Mouse (Mus musculus) adrenal gland, adult (tissue): ENCODE results near the gene Chd8.
A peak's percentile ranks its signal among the peaks of the same experiment; 100 is the strongest.

Experiments
- DNase-seq, 2 experiments: peaks; one replicate each; pipeline ENCODE4 v3.0.0; 2022 to 2023; ENCODE audit warnings: low spot score in 1 of 2; ENCODE audit not compliant: inconsistent age in 2 of 2

Chd8 gene

DNA sequence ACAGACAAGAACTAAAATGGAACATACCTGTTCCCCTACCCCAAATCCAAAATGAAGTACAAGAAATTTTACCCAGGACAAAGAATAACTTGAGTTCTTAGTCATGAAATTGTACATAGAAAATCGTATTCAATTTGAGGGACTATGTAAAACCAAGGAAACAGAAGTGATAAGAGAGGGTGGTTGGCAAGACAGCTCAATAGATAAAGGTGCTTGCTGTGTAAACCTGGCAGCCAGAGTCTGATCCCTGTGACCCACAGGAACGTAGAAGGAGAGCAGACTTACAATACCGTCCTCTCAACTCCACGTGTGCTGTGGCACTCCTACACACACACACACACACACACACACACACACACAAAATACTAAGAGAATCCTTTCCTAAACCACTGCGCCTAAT lies 40.3 kb downstream of the Chd8 start:
- DNase-seq = no peak

- DNase-seq = no peak
Observed at GRCm38 (mm10) chr14:52199412-52199811, 58.2 kb downstream of the Chd8 start.

- peak in 1 of 2 experiments; percentile 43 for DNase-seq
Observed at GRCm38 (mm10) chr14:52198141-52198540, 59.4 kb downstream of the Chd8 start.

DNA sequence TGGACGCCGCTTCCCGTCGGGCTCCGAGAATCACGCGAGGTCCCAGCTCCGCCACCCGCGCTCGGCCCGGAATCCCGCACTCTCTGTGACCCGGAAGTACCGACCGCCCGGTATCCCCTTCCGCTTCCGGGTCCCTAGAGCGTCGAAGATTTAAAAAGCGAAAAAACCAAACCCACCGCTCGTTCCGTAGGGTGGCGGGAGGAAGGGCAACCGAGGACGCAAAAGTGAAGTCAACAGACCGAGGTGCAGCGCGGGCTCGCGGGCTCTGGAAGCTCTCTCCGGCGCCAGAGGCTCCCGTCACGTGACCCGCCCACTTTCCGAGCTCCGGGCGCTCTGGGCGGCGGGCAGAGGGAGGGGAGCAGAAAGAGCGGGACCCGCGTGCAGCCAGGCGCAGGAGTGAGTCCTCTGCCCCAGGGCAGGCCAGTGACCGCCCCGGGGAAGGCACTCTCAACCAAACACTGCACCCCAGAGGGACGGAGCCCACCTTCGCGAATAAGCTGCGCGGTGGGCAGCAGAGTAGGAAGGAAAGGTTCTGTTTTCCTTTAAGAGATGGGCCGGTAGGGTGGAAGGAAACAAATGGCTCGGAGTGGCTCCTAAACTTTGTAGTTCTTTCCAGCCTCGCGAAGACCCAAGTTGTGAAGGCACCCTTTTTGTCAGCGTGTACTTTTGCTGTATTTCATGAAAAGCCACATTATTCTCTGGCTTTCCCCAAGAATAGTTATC lies 60.3 kb downstream of the Chd8 start, which contains the start of gene Supt16:
Gene Supt16, minus strand, starts transcription at position 261 of the 723 bp plus-strand sequence.
- peak; percentile 86 to 96 for DNase-seq

- peak in 1 of 2 experiments; percentile 52 for DNase-seq
Observed at GRCm38 (mm10) chr14:52196230-52197155, 61.1 kb downstream of the Chd8 start.

DNA sequence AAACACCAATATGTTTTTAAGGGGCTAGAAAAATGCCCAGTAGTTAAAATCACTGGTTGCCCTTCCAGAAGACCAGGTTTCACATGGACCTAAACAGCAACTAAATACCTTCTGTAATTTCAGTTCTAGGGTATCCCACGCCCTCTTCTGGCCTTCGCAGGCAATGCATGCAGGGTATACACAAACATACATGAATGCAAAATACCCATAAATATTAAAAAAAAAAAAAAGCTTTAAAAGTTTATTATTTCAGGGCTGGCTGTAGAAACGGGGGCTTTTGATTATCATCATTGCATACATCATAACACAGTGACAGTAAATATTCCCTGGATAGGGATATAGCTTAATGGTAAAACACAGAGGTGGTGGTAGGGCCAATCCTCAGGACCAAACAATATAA lies 61.9 kb downstream of the Chd8 start:
- DNase-seq = peak; percentile 51 to 68

GRCm38 (mm10) chr14:52190740-52191359 lies 66.7 kb downstream of the Chd8 start:
- DNase-seq = peak; percentile 34 to 73

GRCm38 (mm10) chr14:52189519-52189918 lies 68.1 kb downstream of the Chd8 start:
- DNase-seq = peak in 1 of 2 experiments; percentile 34

DNA sequence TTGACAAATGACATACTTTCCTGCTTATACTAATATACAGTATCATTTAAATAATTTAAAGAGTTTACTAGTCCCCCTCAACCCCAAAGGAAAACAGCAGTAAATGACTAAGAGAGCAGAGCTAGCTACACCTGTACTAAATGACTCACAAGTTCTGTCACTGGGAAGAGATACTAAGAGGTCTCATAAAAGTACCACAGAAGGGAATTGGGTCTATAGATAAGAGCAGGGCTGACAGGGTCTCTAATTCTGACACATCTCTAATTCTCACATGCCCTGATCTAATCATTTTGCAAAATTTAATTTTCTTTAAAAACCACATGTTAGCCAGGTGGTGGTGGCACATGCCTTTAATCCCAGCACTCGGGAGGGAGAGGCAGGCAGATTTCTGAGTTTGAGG lies 68.8 kb downstream of the Chd8 start:
- DNase-seq = no peak

DNA sequence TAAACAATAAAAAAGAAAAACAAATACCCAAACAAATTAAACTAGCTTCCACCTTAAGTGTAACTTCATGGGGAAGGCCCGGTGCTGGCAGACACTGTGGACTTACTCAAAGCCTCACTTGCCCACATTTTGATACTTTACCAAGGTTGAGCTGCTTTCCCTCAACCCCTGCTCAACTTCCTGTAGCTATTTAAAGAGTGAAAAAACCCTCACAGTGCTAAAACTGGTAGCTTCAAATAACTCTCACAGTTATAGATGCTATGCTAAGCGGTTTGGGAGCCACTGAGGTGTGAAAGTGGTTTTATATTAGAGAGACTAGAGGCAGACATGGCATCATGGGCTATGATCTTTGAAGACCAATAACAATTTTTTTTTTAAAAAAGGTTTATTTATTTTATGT lies 91.0 kb downstream of the Chd8 start:
- DNase-seq = no peak

DNA sequence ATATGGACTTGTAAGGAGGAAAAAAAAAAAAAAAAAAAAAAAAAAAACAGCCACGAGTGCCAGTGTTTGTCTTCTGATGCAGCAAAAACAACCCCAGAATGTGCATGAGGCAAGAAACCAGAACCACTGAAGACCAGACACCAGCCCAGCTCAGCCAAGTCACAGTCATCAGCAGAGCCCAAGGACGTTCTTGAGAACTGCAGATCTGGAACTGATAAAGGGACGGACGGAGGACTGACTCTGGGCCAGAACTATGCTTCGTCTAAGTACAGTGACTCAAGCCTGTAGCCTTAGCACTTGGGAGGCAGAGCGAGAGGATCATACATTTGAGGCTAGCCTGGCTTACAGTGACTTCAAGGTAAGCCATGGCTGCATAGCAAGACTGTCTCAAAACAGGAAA lies 96.7 kb downstream of the Chd8 start:
- peak; percentile 83 to 88 for DNase-seq

DNA sequence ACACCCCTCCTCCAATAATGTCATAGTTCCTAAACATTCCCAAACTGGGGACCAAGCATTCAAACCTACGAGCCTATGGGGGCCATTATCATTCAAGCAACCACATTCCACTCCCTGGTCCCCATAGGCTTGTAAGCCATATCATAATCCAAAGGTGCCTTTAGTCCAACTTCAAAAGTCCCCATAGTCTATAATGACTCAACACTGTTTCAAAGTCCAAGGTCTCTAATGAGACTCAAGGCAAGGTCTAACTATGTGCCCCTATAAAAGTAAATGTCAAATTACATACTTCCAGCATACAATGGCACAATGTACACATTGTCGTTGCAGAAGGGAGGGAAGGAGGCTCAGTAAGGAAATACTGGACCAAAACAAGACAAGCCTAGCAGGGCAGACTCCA lies 102.6 kb downstream of the Chd8 start:
- DNase-seq = no peak

DNA sequence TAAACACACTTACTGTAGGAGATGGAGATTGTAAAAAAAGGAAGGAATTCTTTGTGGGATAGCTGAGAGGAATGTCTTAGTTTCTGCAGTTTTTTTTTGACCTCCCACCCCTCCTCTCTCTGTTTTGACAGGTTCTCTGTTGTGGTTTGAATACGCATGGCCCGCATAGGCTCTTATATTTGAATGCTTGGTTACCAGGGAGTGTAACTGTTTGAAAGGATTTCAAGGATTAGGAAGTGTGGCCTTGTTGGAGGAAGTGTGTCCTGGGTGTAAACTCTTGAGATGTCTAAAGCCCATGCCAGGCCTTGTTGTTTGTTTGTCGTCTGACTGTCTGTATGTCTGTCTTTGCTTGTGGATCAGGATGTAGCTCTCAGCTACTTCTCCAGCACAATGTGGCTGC lies 105.0 kb downstream of the Chd8 start:
- no peak for DNase-seq

DNA sequence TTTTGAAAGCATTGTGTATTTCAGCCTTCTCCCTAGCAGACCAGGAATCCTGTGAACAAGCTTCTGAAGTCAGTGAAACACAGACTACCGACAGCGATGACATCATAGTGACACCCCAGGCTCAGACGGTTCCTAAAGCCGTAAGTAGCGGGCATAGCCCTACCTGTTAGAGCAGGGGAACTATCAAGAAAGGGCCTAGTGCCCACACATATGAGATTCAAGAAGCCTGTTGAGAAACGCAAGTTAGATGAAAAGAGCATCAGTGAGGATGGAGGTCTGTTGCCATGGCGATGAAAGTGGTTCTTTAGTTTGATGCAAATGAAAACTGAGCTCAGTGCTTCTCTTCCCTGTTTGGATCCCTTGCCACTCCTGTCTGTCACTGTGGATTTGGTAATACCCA lies 105.4 kb downstream of the Chd8 start:
- DNase-seq = no peak

DNA sequence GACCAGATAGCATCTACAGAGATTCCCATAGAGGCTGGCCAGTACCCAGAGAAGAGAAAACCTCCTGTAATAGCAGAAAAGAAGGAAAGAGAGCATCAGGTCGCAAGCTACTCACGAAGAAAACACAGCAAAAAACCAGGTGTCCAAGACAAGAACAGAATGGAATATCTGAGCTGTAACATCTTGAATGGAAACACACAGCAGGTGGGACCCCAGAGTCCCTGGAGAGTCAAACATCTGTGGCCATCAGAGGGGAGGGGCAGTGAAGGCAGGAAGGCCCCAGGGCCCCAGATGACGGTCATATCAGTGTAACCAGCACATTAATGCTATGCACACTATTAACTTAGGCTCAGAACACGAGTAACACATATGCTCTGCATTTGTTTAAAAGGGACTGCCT lies 107.7 kb downstream of the Chd8 start:
- DNase-seq = no peak
